Mouse (Mus musculus) heart, adult 11 months (tissue): ENCODE data around the gene Mlec.
"Not testable (repeated sequence)": the region's sequence is repeated elsewhere in the genome, so short reads cannot be mapped to it uniquely, and the experiment has no call there.

Experiments
- DNase-seq: peaks from one replicate; pipeline ENCODE4 v3.0.0; 2022

The Mlec gene

DNA sequence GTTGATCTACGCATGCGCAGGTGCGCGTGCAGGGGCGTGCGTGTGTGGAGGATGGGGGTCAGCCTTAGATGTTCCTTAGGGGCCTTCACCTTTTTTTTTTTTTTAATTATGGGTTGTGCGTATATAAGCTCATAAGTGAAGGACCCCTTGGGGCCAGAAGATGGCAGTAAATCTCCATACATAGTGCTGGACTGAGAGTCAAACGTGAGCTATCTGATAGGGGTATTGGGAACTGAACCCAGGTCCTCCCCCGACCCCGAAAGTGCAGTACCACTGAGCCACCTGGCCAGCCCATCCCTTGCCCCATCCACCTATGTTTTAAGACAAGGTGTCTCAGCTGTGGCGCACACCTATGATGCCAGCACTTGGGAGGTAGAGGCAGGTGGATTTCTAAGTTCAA lies 21.6 kb upstream of the Mlec start:
- no peak for DNase-seq

DNA sequence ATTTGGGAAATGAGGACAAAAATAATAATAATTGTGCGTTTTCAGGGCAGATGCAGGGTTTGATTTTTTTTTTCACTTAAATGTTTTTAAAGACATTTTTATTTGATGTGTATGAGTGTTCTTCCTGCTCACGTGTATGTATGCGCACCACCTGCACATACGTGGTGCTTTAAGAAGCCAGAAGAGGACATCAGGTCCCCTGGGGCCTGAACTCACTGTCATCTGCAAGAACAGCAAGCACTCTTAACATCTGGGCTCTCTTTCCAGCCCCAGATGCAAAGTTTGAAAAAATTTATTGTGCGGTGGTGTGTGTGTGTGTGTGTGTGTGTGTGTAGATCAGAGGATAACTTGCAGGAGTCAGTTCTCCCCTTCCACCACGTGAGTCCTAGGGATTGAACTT lies 19.9 kb upstream of the Mlec start:
- no peak for DNase-seq

DNA sequence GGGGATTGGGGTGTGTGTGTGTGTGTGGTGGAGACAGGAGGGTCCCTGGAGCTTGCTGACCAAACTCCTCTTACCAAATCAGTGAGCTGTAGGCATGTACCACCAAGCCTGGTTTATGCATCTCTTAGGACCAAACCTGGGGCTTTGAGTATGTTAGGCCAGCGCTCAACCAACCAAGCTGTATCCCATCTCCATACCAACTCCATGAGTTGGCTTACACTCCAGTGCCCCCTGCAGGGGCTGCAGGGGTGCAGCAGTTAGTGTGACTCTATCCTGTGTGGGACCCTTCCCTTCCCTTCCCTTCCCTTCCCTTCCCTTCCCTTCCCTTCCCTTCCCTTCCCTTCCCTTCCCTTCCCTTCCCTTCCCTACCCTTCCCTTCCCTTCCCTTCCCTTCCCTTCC lies 16.6 kb upstream of the Mlec start:
- no peak for DNase-seq

DNA sequence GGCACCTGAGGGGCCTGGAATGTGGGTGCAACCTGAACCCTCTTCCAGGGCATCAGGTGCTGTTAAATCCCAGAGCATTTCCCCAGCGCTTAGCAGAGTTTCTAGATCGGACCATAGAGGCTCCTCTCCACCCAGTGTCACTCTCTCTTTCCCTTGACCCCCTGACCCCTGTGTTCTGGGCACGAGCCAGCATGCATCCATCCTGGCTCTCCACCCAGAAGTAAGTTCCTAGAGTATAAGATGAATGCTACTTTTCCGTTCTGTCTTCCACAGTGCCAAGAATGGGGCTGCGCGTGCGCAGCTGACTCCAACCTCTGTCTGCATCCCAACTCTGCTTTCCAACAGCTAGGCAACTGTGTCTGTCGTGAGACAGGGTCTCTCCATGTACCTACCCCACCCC lies 12.2 kb upstream of the Mlec start:
- no peak for DNase-seq

DNA sequence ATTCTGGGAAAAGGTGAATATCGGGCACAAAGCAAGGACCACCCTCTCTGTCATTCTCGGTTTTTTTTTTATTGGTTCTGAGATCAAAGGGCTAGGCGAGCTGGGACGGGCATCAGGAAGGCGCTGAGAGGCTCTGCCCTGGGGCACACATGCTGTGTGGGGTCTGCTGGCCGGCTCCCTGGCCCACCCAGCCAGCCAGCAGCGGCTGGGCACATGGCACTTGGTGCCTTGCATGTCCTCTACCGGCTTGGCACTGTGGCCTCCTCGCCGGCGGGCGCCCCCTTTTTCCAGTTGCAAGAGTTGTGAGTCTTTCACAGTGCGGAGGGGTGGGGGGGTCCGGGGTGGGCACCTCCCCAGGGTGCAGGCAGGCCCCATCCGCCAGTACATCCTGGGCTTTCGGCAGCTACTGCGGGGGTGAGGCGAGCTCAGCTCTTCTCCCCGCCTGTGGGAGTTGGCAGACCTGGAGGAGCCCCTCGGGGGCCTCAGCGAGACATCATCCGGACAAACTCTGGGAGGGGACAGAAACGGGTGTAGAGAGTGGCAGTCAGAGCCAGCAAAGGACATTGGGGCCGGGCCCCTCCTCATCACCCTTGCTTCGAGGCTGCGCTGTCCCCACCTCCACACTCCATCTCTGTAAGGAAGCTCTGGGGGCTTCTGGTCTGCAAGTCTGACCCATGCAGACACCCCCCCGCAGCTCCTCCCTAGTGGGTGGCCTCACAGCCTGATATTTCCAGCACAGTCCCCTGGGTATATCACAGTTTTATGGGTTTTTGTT lies 10.8 kb upstream of the Mlec start:
- no peak for DNase-seq

DNA sequence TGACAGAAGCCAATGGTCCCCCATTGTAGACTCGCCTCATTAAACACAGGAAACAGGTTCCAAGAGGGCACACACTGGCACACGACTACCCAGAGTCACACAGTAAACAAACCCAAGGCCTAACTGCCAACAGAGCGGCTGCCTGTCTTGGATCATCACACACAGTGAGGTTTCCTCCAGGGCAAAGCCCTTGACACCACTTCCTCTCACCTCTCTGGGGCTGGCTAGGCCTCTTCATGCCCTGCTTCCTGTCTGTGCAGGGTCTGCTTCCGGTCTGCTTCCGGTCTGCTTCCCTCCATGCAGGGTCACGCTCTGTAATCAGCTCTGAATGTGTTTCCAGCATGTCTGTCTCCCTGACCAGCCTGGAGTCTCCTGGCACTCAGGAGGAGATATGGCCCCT lies 9.4 kb upstream of the Mlec start:
- DNase-seq: peak; percentile 89

DNA sequence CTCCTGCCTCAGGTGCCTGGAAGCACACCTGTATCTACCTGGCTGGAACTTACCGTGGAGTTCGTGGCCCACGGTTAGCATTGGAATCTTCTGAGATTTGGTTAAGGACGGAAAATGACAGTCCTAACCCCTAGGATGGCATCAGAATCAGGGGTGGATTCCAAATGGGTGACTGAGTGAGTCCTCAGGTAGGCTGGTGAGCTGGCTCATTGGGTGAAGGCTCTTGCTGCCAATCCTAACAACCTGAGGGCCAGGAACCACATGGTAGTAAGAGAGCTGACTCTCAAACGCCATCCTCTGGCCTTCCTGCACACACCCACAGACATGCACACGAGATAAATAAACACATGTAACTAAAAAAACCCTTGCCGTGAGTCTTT lies 8.8 kb upstream of the Mlec start:
- no peak for DNase-seq

DNA sequence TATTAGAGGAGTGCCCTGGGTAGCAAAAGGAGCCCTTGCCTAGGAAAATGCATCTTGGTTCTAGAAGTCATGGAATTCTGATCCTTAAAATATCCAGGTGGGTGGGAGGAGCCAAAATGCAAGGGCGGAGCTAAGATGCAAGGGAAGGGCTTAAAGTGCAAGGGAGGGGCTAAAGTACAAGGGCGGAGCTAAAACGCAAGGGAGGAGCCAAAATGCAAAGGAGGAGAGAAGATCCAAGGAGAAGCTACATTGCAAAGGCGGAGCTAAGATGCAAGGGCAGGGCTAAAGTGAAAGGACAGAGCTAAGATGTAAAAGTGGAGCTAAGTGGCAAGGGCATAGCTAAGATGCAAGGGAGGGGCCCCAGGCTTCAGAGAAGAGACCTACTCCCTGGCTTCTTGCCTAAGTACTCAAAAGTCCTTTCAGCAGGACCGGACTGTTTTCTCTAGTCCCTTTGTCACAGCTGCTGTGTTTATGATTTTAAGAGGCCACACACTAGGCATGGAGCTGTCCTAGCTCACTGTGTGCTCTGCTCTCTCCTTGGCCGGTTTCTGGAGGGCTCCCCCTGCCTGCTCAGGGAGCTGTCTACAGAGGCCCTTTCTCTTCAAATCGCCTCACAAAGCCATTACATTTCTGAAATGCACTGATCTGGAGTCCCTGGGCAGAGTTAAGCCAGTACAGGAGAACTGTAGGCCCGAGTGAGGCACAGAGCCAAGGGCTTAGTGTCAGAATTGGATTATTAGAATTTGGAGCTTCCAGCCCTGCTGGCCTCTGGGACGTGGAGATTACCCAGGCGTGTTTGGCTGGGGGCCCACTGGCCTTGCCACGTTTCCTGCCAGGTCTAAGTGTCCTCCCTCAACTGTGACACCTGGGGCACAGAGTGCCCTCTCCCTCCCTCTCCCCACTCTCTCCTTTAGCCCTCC lies 8.2 kb upstream of the Mlec start:
- peak; percentile 92 for DNase-seq

DNA sequence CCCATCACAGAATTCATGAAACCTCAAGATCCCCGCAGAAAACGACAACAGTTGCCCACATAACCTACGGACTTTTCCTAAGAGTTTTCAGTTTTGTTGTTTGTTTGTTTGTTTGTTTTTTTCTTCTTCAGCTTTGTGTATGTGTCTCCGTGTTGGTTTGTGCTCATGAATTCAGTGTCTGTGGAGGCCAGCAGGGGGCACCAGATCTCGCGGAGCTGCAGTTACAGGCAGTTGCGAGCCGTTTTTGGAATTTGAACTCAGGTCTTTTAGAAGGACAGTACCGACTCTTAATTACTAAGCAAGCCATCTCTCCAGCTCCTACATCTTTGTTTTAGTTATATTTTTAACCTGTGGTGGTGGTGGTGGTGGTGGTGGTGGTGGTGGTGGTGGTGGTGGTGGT lies 7.4 kb upstream of the Mlec start:
- DNase-seq: no peak

DNA sequence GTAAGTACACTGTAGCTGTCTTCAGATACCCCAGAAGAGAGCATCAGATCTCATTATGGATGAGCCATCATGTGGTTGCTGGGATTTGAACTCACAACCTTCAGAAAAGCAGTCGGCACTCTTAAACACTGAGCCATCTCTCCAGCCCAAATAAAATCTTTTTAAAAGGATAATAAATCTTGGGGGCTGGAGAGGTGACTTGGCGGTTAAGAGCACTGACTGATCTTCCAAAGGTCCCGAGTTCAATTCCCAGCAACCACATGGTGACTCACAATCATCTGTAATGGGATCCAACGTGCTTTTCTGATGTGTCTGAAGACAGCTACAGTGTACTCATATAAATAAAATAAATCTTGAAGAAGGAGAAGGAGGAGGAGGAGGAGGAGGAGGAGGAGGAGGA lies 6.5 kb upstream of the Mlec start:
- DNase-seq: not testable (repeated sequence)

DNA sequence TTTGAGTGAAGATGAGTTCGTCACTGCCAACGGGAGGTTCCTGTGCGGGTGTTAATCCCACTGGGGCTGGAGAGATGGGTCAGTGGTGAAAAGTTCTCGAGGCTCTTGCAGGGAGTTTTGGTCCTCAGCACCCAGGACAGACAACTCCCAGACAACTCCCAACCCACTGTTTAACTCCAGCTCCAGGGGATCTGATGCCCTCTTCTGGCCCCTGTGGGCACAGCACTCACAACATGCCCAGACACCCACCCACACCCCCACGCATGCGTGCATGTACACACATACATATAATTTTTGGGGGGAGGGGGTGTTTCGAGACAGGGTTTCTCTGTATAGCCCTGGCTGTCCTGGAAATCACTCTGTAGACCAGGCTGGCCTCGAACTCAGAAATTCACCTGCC lies 5.6 kb upstream of the Mlec start:
- DNase-seq: peak; percentile 94

DNA sequence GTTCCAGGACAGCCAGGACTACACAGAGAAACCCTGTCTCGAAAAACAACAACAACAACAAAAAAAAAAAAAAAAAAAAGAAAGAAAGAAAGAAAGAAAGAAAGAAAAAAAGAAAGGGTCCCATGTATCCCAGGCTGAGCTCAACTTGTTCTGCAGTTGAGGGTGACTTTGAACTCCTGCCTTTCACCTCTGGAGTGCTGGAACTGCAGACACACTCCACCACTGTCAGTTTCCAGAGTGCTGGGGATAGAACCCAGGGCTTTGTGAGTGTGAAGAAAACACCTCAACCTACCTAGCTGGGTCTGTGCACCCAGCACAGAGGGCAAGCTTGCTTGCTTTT lies 3.9 kb upstream of the Mlec start:
- not testable (repeated sequence) for DNase-seq

DNA sequence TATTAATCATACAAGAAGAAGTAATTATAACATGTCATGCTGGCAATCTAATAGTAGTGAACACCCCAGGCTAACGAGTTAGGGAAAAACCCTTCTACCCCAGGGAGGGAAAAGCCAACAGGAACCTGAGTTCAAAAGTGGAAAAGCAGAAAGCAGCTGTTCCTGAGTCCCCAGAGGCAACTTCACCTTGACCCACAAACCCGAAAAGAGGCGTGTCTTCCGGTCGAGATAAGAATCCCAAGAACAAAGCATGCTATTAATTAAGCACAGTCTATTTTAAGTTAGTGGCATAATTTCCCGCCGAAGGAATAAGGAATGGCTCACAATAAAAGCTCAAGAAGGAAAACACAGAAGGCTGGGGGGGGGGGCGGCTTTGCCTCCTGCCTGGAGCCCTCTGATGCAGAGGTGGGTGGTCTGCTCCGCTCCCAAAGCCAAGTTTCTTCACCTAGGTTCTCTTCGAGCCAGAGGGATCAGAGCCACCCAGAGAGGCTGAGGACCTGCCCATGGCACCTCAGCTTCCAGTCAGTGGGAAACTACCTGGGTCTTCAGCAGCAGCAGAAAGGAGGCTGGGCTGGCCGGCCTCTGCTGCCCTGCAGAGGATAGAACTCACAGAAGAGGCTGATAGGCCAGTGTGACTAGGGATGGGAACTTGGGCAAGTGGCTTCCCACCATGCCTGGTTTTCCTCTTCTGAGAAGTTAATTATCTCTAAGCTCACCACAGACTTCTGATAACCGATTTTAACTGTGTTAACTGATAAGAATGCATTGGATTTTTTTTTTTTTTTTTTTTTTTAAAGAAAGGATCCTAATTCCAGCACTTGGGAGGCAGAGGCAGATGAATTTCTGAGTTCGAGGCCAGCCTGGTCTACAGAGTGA lies 3.3 kb upstream of the Mlec start:
- peak; percentile 97 for DNase-seq

DNA sequence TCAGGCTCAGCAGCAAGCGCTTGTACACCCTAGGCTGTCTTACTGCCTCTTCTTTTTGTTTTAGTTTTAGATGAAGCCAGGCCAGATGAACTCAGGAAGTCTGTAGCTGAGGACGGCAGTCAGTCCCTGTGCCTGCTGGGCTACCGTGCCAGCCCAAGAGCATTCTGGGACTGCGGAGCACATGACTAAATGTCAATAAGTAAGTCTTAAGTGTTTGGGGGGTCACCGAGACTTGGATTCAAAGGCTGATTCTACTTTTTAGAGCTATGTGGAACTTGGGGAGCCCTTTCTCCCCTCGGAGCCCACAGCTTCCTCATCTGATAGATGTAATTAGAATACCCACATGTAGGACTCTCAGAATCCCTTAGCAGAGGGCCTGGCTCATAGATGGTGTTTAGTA lies 2.7 kb upstream of the Mlec start:
- DNase-seq: no peak

DNA sequence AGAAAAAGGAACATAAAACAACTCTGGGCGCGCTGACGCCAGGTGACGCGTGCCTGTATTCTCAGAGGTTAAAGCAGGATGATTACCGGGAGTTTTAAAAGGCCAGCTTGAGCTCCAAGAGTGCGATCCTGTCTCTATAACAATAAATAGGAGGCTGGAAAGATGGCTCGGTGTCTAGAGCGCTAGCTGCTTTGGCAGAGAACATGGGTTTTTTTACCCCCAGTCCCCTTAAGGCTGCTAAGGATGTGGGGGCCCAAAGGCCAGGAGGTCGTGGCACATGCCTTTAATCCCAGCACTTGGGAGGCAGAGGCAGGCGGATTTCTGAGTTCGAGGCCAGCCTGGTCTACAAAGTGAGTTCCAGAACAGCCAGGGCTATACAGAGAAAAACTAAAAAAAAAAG lies 1.2 kb upstream of the Mlec start:
- DNase-seq: peak; percentile 91

DNA sequence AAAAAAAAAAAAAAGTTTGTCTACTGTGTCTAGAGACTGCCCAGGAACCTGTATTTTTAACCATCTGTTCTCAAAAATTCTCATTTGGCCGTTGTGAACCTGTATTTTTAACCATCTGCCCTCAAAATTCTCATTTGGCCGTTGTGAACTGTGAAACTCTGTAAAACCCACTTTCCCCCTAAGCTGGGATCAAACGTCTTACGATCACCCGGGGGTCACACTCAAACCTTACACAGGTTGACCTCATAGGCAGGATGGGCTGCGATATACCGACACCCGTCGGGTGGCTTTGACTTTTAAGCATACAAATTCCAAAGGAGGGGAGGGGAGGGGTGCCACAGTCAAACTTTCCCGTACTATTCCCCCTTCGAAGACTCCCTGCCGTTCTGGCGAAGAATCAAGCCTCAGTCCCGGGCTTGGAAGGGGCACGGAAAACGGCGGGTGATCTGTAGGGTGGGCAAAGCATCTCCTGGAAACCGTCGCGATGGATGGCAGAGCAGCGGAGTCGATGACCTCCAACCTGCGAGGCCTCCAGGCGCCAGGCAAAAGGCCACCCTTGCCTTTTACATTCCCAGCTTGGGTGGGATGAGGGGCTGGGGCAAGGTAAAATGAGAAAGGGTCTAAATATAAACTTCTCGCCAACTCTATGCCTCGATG lies 918 bp downstream of the Mlec start:
- peak; percentile 96 for DNase-seq

DNA sequence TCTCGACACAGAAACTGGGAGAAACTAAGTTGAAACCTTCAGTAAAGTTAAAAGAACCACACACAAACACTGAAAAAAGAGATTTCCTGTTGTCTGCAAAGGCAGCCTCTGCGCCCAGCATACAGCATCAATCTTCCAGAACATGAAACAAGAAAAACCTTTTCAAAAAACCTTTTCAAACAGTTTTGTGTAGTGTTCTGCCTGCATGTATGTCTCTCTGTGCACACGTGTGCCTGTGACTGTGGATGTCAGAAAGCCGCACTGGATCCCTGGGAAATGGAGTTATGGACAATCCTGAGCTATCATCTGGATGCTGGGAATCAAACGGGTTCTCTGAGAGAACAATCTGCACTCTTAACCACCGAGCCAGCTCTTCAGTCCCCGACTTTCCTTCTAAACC lies 1.6 kb downstream of the Mlec start:
- DNase-seq: no peak

DNA sequence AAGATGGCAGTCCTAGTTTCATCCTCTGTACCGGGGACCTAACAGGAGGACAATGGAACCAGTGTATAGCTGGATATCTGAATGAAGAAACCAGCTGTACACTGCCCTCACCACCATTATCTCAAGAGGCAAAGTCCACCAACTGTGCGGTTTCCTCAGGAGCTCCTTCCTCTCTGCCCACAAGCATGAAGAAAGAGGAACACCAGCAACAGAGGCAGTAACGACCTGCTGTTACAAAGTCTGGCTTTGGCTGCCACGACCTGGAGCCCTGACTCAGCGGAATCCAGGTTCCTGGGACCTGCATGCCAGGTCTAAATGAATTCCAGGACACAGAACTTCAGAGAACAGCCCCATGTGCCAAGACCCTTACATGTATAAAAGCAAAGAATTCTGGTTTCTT lies 2.1 kb downstream of the Mlec start:
- peak; percentile 94 for DNase-seq

DNA sequence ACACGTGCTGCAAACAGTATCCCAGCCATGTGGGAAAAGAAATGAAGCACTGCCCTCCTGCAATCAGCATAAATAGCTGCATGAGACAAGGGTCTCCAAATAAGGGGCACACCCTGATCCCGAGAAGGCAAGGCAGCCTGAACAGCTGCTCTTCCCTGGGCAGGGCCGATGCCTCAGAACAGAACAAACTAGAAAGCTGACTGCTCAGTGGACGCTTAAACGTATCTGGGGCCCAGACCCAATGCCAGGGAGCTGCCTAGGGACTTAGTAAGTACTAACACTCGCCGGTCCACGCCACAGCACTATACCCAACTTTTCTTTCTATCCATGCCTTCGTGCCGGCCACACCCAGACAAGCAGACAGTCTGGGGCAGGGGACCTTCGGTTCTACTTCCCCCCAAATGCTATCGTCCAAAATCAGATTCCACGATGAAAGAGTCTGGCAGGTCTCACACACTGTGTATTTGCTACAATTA lies 2.8 kb downstream of the Mlec start:
- DNase-seq: peak; percentile 89

DNA sequence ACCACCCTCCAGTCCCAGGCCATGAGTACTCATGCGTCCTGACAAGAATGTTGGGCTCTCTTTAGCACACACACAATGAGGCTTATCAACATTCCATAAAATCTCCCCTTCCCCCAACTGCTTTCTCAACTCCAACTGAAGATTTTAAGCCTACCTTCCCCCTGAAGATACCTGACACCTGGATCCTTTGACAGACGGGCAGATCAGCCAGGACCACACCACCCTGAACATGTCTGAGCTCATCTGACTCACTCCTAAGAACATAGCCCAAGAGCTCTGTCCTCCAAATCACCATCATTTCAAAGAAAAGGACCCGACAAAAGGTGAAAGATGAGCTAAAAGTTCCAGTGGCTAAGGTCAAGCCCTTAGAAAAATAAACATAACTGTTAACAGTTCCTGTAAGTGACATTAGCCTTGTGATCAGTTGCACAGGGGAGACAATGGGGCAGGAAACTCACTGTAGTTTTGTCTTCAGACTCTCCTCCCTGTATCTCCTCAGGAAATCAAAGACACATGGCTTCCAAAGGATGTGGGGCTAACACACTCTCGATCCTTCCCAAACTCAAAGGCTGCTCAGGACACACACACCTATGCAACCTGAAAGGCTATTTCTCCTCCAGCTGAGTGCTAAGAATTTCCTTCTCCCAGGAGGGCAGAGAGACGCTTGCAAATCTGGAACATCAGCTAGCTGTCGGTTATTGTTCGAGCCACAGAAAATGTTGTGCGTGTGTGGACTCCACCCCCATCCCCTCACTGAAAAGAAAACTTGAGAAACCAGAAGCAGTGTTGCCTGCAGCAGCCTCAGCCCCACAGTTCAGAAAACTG lies 5.6 kb downstream of the Mlec start:
- no peak for DNase-seq

DNA sequence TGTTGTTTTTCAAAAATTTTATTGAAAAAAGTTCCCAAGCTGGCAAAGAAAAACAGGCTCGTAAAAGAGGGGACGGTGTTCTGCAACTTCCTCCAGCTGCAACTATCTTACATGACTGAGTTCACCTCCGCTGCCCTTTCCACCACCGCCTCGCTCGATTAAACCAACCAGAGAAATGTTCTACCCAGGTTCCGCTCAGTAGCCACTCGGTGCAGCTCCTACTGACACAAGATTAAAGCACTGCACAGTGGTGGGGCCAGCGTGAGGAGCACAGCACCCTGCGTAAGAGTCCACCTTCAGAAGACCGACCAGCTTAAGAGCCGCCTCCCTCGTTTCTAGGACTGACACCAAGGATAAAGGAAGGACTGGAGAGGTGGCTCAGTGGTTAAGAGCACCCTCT lies 6.5 kb downstream of the Mlec start:
- DNase-seq: no peak

DNA sequence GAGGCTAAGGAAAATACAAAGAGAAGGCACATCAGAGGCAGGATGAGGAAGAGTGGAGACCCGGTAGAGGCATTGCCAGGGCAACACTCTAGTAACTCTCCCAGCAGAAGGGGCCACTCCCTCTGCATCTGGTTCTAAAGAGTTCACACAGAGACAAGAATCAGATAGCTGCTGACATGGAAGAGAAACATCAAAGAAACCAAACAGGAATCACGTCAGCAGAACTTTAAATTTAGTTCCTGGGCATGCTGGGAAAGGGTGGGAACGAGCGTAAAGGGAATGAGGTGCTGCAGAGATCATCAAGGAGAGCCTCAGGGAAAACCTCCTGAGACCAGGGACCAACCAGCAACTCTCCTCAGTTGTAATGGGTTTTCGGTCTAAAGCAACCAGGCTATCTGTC lies 7.0 kb downstream of the Mlec start:
- no peak for DNase-seq
